Mouse (Mus musculus): ENCODE measurements around the gene Vamp5.

- TF ChIP-seq POLR2A (IDR thresholded peaks at IDR 0.05; ENCODE audit: control insufficient read depth, low read depth, low read length): no peak
- TF ChIP-seq CTCF (IDR thresholded peaks at IDR 0.05; ENCODE audit: control insufficient read depth, insufficient read depth, insufficient replicate concordance, low read depth, low read length): no peak
Observed at GRCm38 (mm10) chr6:72366304-72366703, 14.0 kb downstream of the Vamp5 start.
